Mouse (Mus musculus) E14TG2a.4 (cell line): ENCODE data around the gene Cmtm3.

Source experiments
- H3K27me3 ChIP-seq: 2 replicates; pipeline ENCODE4 v1.6.1; 2014; ENCODE audit warnings: low read length, control low read depth; ENCODE audit not compliant: insufficient read depth
- H3K36me3 ChIP-seq: 2 replicates; pipeline ENCODE4 v1.6.1; 2014; ENCODE audit warnings: low read length, control low read depth; ENCODE audit not compliant: insufficient read depth
- H3K4me1 ChIP-seq: replicated peaks from 2 replicates; pipeline ENCODE4 v1.6.1; 2014; ENCODE audit warnings: low read depth, low read length, control low read depth
- H3K4me3 ChIP-seq: replicated peaks from 2 replicates; pipeline ENCODE4 v1.5.1; 2014; ENCODE audit warnings: mild to moderate bottlenecking, low read length
- H3K9me3 ChIP-seq: 2 replicates; pipeline ENCODE4 v1.6.1; 2014; ENCODE audit warnings: low read length, control low read depth
- CTCF ChIP-seq: conservative IDR thresholded peaks from 2 replicates; pipeline ENCODE4 v1.5.1; 2014; ENCODE audit warnings: low read length
- NANOG ChIP-seq: IDR thresholded peaks from 2 replicates; pipeline ENCODE4 v1.6.1; 2014; ENCODE audit warnings: borderline replicate concordance, low read length, mixed read lengths
- POU5F1 ChIP-seq: IDR thresholded peaks from 2 replicates; pipeline ENCODE4 v1.6.1; 2014; ENCODE audit warnings: low read length, borderline replicate concordance

Gene Cmtm3

DNA sequence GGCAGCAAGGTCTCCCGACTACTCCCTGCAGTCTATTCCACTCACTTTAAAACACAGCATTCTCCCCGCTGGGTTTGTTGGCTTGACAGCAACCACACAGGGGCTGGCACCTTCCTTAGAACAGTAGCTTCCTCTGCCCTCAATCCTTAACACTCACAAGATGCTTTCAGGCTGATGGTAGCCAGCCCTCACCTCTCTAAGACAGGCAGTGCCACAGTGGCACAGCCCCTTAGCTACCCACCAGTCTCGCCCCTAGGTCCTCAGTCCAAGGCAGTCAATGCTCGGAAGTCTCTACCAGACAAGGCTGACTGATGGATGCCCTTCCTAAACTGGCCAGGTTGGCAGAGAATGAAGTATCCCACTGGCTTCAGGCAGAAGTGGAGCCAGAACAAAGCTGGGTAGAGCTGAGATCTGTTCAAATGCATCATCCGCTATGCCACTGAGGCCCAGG, 41.8 kb downstream of the Cmtm3 start:
- H3K4me3 ChIP-seq: no peak overlapping the region
- no peaks in the 10 kb centered on the region for H3K27me3 ChIP-seq
- peaks cover 5% of the 10 kb centered on the region; the same call in 1 of the 2 replicates for H3K36me3 ChIP-seq
- H3K9me3 ChIP-seq: no peaks in the 10 kb centered on the region
- TF ChIP-seq NANOG: no peak
- no peak for TF ChIP-seq CTCF
- no peak for TF ChIP-seq POU5F1
- H3K4me1 ChIP-seq: peaks cover 72% of the 10 kb centered on the region

DNA sequence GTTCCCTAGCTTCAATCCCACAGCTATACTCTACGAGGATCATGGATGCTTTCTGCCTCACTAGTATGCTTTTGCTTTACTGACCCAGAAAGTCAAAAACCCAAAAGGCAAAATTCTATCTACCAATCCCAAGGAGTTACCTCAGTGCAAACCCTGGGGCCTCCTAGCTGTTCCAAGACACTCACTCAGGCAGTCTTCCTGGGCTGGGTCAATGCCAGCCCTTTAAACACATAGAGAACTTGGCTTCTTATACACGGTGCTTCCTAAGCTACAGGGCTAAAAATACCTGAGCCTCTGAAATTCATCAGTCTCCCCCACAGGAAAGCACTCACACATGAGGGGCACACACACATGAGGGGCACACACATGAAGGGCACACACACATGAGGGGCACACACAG, 44.1 kb downstream of the Cmtm3 start:
- TF ChIP-seq NANOG (no peak), CTCF (no peak), POU5F1 (no peak)
- Histone ChIP-seq H3K4me1 (peaks cover 78% of the 10 kb centered on the region), H3K4me3 (no peak overlapping the region), H3K27me3 (no peaks in the 10 kb centered on the region), H3K9me3 (no peaks in the 10 kb centered on the region), H3K36me3 (peaks cover 5% of the 10 kb centered on the region; the same call in 1 of the 2 replicates)

- TF ChIP-seq POU5F1: no peak
- peaks cover 5% of the 10 kb centered on the region; the same call in 1 of the 2 replicates for H3K36me3 ChIP-seq
- H3K4me3 ChIP-seq: no peak overlapping the region
- H3K27me3 ChIP-seq: no peaks in the 10 kb centered on the region
- H3K9me3 ChIP-seq: no peaks in the 10 kb centered on the region
- peaks cover 75% of the 10 kb centered on the region for H3K4me1 ChIP-seq
Observed at GRCm38 (mm10) chr8:104383977-104384376, 44.8 kb downstream of the Cmtm3 start.

- H3K36me3 ChIP-seq: no peaks in the 10 kb centered on the region
- H3K4me3 ChIP-seq: no peak overlapping the region
- no peaks in the 10 kb centered on the region for H3K27me3 ChIP-seq
- TF ChIP-seq NANOG (no peak), CTCF (no peak), POU5F1 (no peak)
- H3K9me3 ChIP-seq: no peaks in the 10 kb centered on the region
- H3K4me1 ChIP-seq: peaks cover 61% of the 10 kb centered on the region
Observed at GRCm38 (mm10) chr8:104386693-104387092, 47.5 kb downstream of the Cmtm3 start.

- no peaks in the 10 kb centered on the region for H3K9me3 ChIP-seq
- H3K27me3 ChIP-seq: no peaks in the 10 kb centered on the region
- H3K4me3 ChIP-seq: peak overlapping the region; percentile 60
- TF ChIP-seq POU5F1: no peak
- no peak for TF ChIP-seq CTCF
- no peak for TF ChIP-seq NANOG
- H3K36me3 ChIP-seq: no peaks in the 10 kb centered on the region; the same call in 1 of the 2 replicates
- H3K4me1 ChIP-seq: peaks cover 63% of the 10 kb centered on the region
Observed at GRCm38 (mm10) chr8:104387501-104387900, 48.3 kb downstream of the Cmtm3 start.

GRCm38 (mm10) chr8:104387980-104388379, 48.8 kb downstream of the Cmtm3 start:
- peaks cover 65% of the 10 kb centered on the region for H3K4me1 ChIP-seq
- no peaks in the 10 kb centered on the region; the same call in 1 of the 2 replicates for H3K36me3 ChIP-seq
- no peaks in the 10 kb centered on the region for H3K27me3 ChIP-seq
- H3K4me3 ChIP-seq: no peak overlapping the region
- no peak for TF ChIP-seq POU5F1
- TF ChIP-seq NANOG: no peak
- no peak for TF ChIP-seq CTCF
- H3K9me3 ChIP-seq: no peaks in the 10 kb centered on the region

DNA sequence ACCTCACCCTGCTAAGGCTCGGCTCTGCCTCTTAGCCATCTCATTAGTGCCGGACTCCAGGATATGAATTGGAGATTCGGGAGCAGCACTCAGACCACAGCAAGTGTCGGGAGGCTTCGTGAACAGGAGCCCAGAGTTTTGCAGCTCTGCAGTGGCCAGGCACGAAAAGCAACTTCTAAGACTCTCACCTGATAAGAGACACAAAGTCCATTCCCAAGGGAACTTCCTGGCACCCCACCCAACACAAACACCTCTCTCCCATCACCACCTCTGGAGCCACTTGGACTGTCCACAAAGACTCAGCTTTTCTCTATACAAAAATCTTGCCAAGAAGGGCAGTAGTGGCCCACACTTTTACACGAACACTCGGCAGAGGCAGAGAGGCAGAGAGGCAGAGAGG, 51.0 kb downstream of the Cmtm3 start:
- no peaks in the 10 kb centered on the region for H3K9me3 ChIP-seq
- peaks cover 15% of the 10 kb centered on the region for H3K27me3 ChIP-seq
- H3K4me1 ChIP-seq: peaks cover 68% of the 10 kb centered on the region
- no peaks in the 10 kb centered on the region; the same call in 1 of the 2 replicates for H3K36me3 ChIP-seq
- TF ChIP-seq NANOG (no peak), CTCF (no peak), POU5F1 (no peak)
- H3K4me3 ChIP-seq: no peak overlapping the region

DNA sequence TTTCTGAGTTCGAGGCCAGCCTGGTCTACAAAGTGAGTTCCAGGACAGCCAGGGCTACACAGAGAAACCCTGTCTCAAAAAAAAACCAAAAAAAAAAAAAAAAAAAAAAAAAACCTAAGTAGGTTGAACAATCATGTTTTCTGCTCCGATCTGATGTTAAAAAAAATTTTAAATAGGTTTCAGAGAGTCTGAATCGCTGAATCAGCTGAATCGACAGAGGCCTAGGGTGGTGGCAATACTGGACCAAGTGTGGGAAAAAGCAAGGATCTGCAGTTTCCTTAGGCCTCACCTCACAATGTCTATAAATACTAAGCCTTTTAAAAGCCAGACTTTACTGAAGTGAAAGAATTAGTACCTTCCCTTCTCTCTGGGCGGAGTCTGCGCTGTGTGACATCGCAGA, 53.9 kb downstream of the Cmtm3 start:
- Histone ChIP-seq H3K4me3 (no peak overlapping the region), H3K4me1 (peaks cover 51% of the 10 kb centered on the region), H3K27me3 (peaks cover 18% of the 10 kb centered on the region), H3K36me3 (no peaks in the 10 kb centered on the region; the same call in 1 of the 2 replicates), H3K9me3 (0 out of 2 replicates have a peak, but pooled peaks cover 3% of the 10 kb centered on the region)
- TF ChIP-seq CTCF: no peak
- TF ChIP-seq POU5F1: no peak
- no peak for TF ChIP-seq NANOG

GRCm38 (mm10) chr8:104393767-104394166, 54.6 kb downstream of the Cmtm3 start:
- Histone ChIP-seq H3K4me3 (peak overlapping the region; percentile 88; the same call in 1 of the 2 replicates), H3K36me3 (no peaks in the 10 kb centered on the region; the same call in 1 of the 2 replicates), H3K9me3 (0 out of 2 replicates have a peak, but pooled peaks cover 3% of the 10 kb centered on the region), H3K4me1 (peaks cover 50% of the 10 kb centered on the region), H3K27me3 (peaks cover 18% of the 10 kb centered on the region)
- TF ChIP-seq CTCF: no peak
- no peak for TF ChIP-seq POU5F1
- no peak for TF ChIP-seq NANOG
